28 mouse cellular contexts compared by ENCODE assay signal in genomic region chr2:121067116-121067515, GRCm38 (mm10). TPM values are rescaled to one million over a fixed set of nuclear protein-coding genes. Genes with fewer than 3 reads are reported as not detected.
DNase-seq lines count a peak whose midpoint lies in the region; ATAC-seq and TF ChIP-seq lines count a peak whose summit lies in the region.
"Had no signal": no experiment of that assay in that cellular context is flagged by ENCODE, and none has a peak within 500 bp of the region (broad histone marks: within the 10 kb centered on the region; RNA-seq: fewer than 3 reads in every experiment).

No protein-coding gene starts in this region.

- no peak for TF ChIP-seq CTCF in MEL (IDR thresholded peaks at IDR 0.05 in 2 of 3, conservative IDR thresholded peaks at IDR 0.05 in 1 of 3; ENCODE audit: control insufficient read depth in 1 of 3, insufficient read depth in 1 of 3, low read depth in 2 of 3, low read length in 3 of 3, poor library complexity in 1 of 3, severe bottlenecking in 1 of 3)
- TF ChIP-seq CTCF in thymus, adult 2 months (IDR thresholded peaks at IDR 0.05; ENCODE audit: borderline replicate concordance, control insufficient read depth, extremely low read depth, insufficient read depth, low read length, poor library complexity): no peak

- H3K27ac ChIP-seq in hindbrain, embryonic 11.5 days (ENCODE audit: low read depth, low read length): no peak overlapping the region
- no peak overlapping the region for H3K27ac ChIP-seq in hindbrain, embryonic 16.5 days (ENCODE audit: low read depth, low read length)
- no peak overlapping the region for H3K27ac ChIP-seq in MEL (ENCODE audit: control insufficient read depth, low read depth, low read length)
- no peak overlapping the region for H3K27ac ChIP-seq in thymus, adult 2 months (ENCODE audit: control insufficient read depth, insufficient read depth, low read length)
- H3K27ac ChIP-seq: embryonic facial prominence, embryonic 15.5 days; forebrain, embryonic 10.5 days; gastrocnemius, adult 2 months; heart, adult 2 months; heart, embryonic 15.5 days; hindbrain, embryonic 13.5 days; intestine, embryonic 15.5 days had no signal

- no peaks in the 10 kb centered on the region for H3K36me3 ChIP-seq in hindbrain, embryonic 11.5 days (ENCODE audit: control insufficient read depth, insufficient read depth, low read length)
- H3K36me3 ChIP-seq in hindbrain, embryonic 16.5 days (ENCODE audit: control insufficient read depth, insufficient read depth, low read length): no peaks in the 10 kb centered on the region
- no peaks in the 10 kb centered on the region for H3K36me3 ChIP-seq in MEL (ENCODE audit: control insufficient read depth in 1 of 2, insufficient read depth in 2 of 2, low read length in 2 of 2)
- no peaks in the 10 kb centered on the region for H3K36me3 ChIP-seq in thymus, adult 2 months (ENCODE audit: control insufficient read depth, insufficient read depth, low read length)
- H3K36me3 ChIP-seq: embryonic facial prominence, embryonic 15.5 days; forebrain, embryonic 10.5 days; heart, embryonic 15.5 days; hindbrain, embryonic 13.5 days; intestine, embryonic 15.5 days had no signal

- no peaks in the 10 kb centered on the region for H3K9me3 ChIP-seq in hindbrain, embryonic 11.5 days (ENCODE audit: control insufficient read depth, low read length)
- H3K9me3 ChIP-seq in hindbrain, embryonic 16.5 days (ENCODE audit: control insufficient read depth, low read length): no peaks in the 10 kb centered on the region
- H3K9me3 ChIP-seq in MEL (replicated peaks; ENCODE audit: insufficient read depth, low read length): no peaks in the 10 kb centered on the region
- H3K9me3 ChIP-seq: embryonic facial prominence, embryonic 15.5 days; forebrain, embryonic 10.5 days; heart, embryonic 15.5 days; hindbrain, embryonic 13.5 days; intestine, embryonic 15.5 days had no signal

- 63% methylated on average over 4 of the region's 4 CpGs for WGBS in hindbrain, embryonic 11.5 days
- WGBS in hindbrain, embryonic 16.5 days: 56% methylated on average over 4 of the region's 4 CpGs
- 39% methylated on average over 4 of the region's 4 CpGs for WGBS in thymus, adult 2 months

- no peak for TF ChIP-seq POLR2A in MEL (IDR thresholded peaks at IDR 0.05; ENCODE audit: control insufficient read depth in 1 of 2, insufficient read depth in 1 of 2, low read depth in 1 of 2, low read length in 2 of 2, poor library complexity in 1 of 2)
- no peak for TF ChIP-seq POLR2A in thymus, adult 2 months (IDR thresholded peaks at IDR 0.05; ENCODE audit: control insufficient read depth, extremely low read depth, insufficient read depth, low read length, poor library complexity)

- intact Hi-C loops in left cerebral cortex, postnatal 10 days (cut with DNase I): no loop called here

- no peaks in the 10 kb centered on the region for H3K79me2 ChIP-seq in MEL (ENCODE audit: control insufficient read depth, insufficient read depth, low read length, poor library complexity)

- no peak overlapping the region for H3K9ac ChIP-seq in hindbrain, embryonic 11.5 days (ENCODE audit: low read depth, low read length)
- H3K9ac ChIP-seq in hindbrain, embryonic 16.5 days (ENCODE audit: low read depth, low read length): no peak overlapping the region
- H3K9ac ChIP-seq in MEL (ENCODE audit: control insufficient read depth, low read depth, low read length, poor library complexity, severe bottlenecking): no peak overlapping the region
- H3K9ac ChIP-seq: embryonic facial prominence, embryonic 15.5 days; heart, embryonic 15.5 days; hindbrain, embryonic 13.5 days; intestine, embryonic 15.5 days had no signal

- no peak overlapping the region for H3K4me2 ChIP-seq in hindbrain, embryonic 11.5 days (replicated peaks; ENCODE audit: low read depth, low read length)
- H3K4me2 ChIP-seq in hindbrain, embryonic 16.5 days (ENCODE audit: low read length): no peak overlapping the region
- H3K4me2 ChIP-seq: embryonic facial prominence, embryonic 15.5 days; heart, embryonic 11.5 days; heart, embryonic 15.5 days; hindbrain, embryonic 13.5 days; intestine, embryonic 15.5 days had no signal

- TF ChIP-seq RAD21 in MEL (IDR thresholded peaks at IDR 0.05; ENCODE audit: low read depth, low read length): no peak

- H3K4me1 ChIP-seq in hindbrain, embryonic 11.5 days (replicated peaks; ENCODE audit: control insufficient read depth, insufficient read depth, low read length): no peaks in the 10 kb centered on the region
- no peaks in the 10 kb centered on the region for H3K4me1 ChIP-seq in hindbrain, embryonic 16.5 days (ENCODE audit: control insufficient read depth, insufficient read depth, low read depth, low read length)
- no peaks in the 10 kb centered on the region for H3K4me1 ChIP-seq in MEL (ENCODE audit: control insufficient read depth in 1 of 2, insufficient read depth in 2 of 2, low read length in 2 of 2)
- H3K4me1 ChIP-seq in thymus, adult 2 months (replicated peaks; ENCODE audit: control insufficient read depth, insufficient read depth, low read length): no peaks in the 10 kb centered on the region
- H3K4me1 ChIP-seq: embryonic facial prominence, embryonic 15.5 days; forebrain, embryonic 10.5 days; heart, embryonic 15.5 days; intestine, embryonic 15.5 days had no signal

- ATAC-seq in hindbrain, embryonic 11.5 days (ENCODE audit: low FRiP score): no peak
- ATAC-seq in hindbrain, embryonic 16.5 days: no peak
- ATAC-seq: activated CD4-positive, CD25-positive, alpha-beta regulatory T cell, adult 4 months; forebrain, embryonic 14.5 days; intestine, embryonic 15.5 days; Patski had no signal

- peak; percentile 7 for DNase-seq in hindbrain, embryonic 11.5 days (ENCODE audit: low spot score)
- DNase-seq in MEL (ENCODE audit: low read depth, low spot score): no peak
- DNase-seq in thymus, adult 2 months: peak; percentile 13
- DNase-seq in thymus, postnatal 25 days: peak; percentile 18
- DNase-seq in left cerebral cortex, postnatal 10 days (ENCODE audit: extremely low spot score in 1 of 2, low spot score in 2 of 2): no peak
- no peak for DNase-seq in cerebellum, adult 8-10 months
- DNase-seq: adrenal gland, postnatal 14 days; cerebellum, adult 18-20 months; cerebellum, postnatal 10 days; embryo, embryonic 11 days; gastrocnemius, adult 2 months; heart, adult 2 months; heart, postnatal 4 days had no signal

- TF ChIP-seq EP300 in MEL (IDR thresholded peaks at IDR 0.05; ENCODE audit: low read depth in 1 of 2, low read length in 2 of 2): no peak

- H3K4me3 ChIP-seq in hindbrain, embryonic 11.5 days (ENCODE audit: low read depth, low read length): no peak overlapping the region
- H3K4me3 ChIP-seq in hindbrain, embryonic 16.5 days (ENCODE audit: low read length): no peak overlapping the region
- H3K4me3 ChIP-seq in MEL (ENCODE audit: control insufficient read depth in 1 of 2, insufficient read depth in 1 of 2, low read depth in 2 of 2, low read length in 2 of 2): no peak overlapping the region
- no peak overlapping the region for H3K4me3 ChIP-seq in thymus, adult 2 months (ENCODE audit: control insufficient read depth, insufficient read depth, low read length)
- H3K4me3 ChIP-seq: embryonic facial prominence, embryonic 15.5 days; erythroblast, embryonic 14.5 days; forebrain, embryonic 10.5 days; gastrocnemius, adult 2 months; heart, adult 2 months; heart, embryonic 15.5 days; hindbrain, embryonic 13.5 days; intestine, embryonic 15.5 days had no signal

- H3K27me3 ChIP-seq in hindbrain, embryonic 11.5 days (ENCODE audit: control insufficient read depth, insufficient read depth, low read length): no peaks in the 10 kb centered on the region
- H3K27me3 ChIP-seq in hindbrain, embryonic 16.5 days (replicated peaks; ENCODE audit: control insufficient read depth, insufficient read depth, low read length): no peaks in the 10 kb centered on the region
- peaks cover 4 to 5% of the 10 kb centered on the region in 2 experiments for H3K27me3 ChIP-seq in MEL (ENCODE audit: control insufficient read depth in 1 of 2, insufficient read depth in 2 of 2, low read length in 2 of 2)
- H3K27me3 ChIP-seq in thymus, adult 2 months (ENCODE audit: control insufficient read depth, insufficient read depth, low read length): no peaks in the 10 kb centered on the region
- H3K27me3 ChIP-seq: embryonic facial prominence, embryonic 15.5 days; heart, embryonic 15.5 days; hindbrain, embryonic 13.5 days; intestine, embryonic 15.5 days had no signal

RNA-seq across cellular contexts. Expression of gene Tgm5, which starts 18.5 kb away (rescaled TPM):
- not detected in 2 replicates for polyA plus RNA-seq in hindbrain, embryonic 11.5 days (2014; fragmentation: Nextera tagmentation; extraction: Ambion mirVana)
- 0.16 and 0.35 TPM in 2 replicates for polyA plus RNA-seq in hindbrain, embryonic 16.5 days (2015; fragmentation: Nextera tagmentation; extraction: Ambion mirVana)
- not detected in 2 replicates for total RNA-seq in MEL (2012; rRNA removed)
- polyA plus RNA-seq in MEL (2012; ENCODE audit: insufficient read depth in 1 of 2, insufficient read length in 2 of 2, low read depth in 1 of 2, low replicate concordance in 2 of 2, missing spikeins in 1 of 2): not detected
- polyA plus RNA-seq in thymus, adult 2 months (2012; rRNA removed): 0.41 and 0.49 TPM in 2 replicates
- total RNA-seq in left cerebral cortex, postnatal 10 days (2021): not detected
- total RNA-seq: adrenal gland, adult 18-20 months; adrenal gland, postnatal 14 days; common myeloid progenitor, adult 5-6 weeks; heart, adult 2 months; heart, postnatal 4 days had no signal
- polyA plus RNA-seq: activated CD4-positive, CD25-positive, alpha-beta regulatory T cell, adult 4 months; embryonic facial prominence, embryonic 11.5 days; erythroblast, embryonic 14.5 days; forebrain, embryonic 10.5 days; forebrain, embryonic 14.5 days; heart, embryonic 11.5 days; heart, embryonic 15.5 days; hindbrain, embryonic 13.5 days; intestine, embryonic 15.5 days had no signal

RNA-seq across cellular contexts. Expression of gene Epb42, which starts 30.2 kb away (rescaled TPM):
- polyA plus RNA-seq in hindbrain, embryonic 11.5 days (2014; fragmentation: Nextera tagmentation; extraction: Ambion mirVana): 6.0 and 6.2 TPM in 2 replicates
- polyA plus RNA-seq in hindbrain, embryonic 16.5 days (2015; fragmentation: Nextera tagmentation; extraction: Ambion mirVana): 0.06 and 0.56 TPM in 2 replicates
- total RNA-seq in MEL (2012; rRNA removed): 0.69 and 2.9 TPM in 2 replicates
- 1 to 10 TPM in 1 of 2 experiments, not detected in 1; 2.3 TPM for polyA plus RNA-seq in MEL (2012; ENCODE audit: insufficient read depth in 1 of 2, insufficient read length in 2 of 2, low read depth in 1 of 2, low replicate concordance in 2 of 2, missing spikeins in 1 of 2)
- polyA plus RNA-seq in thymus, adult 2 months (2012; rRNA removed): 0.87 and 0.88 TPM in 2 replicates
- total RNA-seq in left cerebral cortex, postnatal 10 days (2021): not detected
- total RNA-seq: gastrocnemius, adult 2 months had no signal
- polyA plus RNA-seq: Patski had no signal

RNA-seq across cellular contexts. Expression of gene Tgm7, which starts 42.5 kb away (rescaled TPM):
- not detected in 2 replicates for polyA plus RNA-seq in hindbrain, embryonic 11.5 days (2014; fragmentation: Nextera tagmentation; extraction: Ambion mirVana)
- polyA plus RNA-seq in hindbrain, embryonic 16.5 days (2015; fragmentation: Nextera tagmentation; extraction: Ambion mirVana): not detected in 2 replicates
- total RNA-seq in MEL (2012; rRNA removed): not detected in 2 replicates
- not detected for polyA plus RNA-seq in MEL (2012; ENCODE audit: insufficient read depth in 1 of 2, insufficient read length in 2 of 2, low read depth in 1 of 2, low replicate concordance in 2 of 2, missing spikeins in 1 of 2)
- polyA plus RNA-seq in thymus, adult 2 months (2012; rRNA removed): 0.34 and 0.38 TPM in 2 replicates
- not detected for total RNA-seq in left cerebral cortex, postnatal 10 days (2021)
- total RNA-seq: adrenal gland, adult 18-20 months; adrenal gland, postnatal 14 days; common myeloid progenitor, adult 5-6 weeks; gastrocnemius, adult 2 months; gastrocnemius, postnatal 4 days; heart, adult 2 months; heart, postnatal 4 days had no signal
- polyA plus RNA-seq: embryonic facial prominence, embryonic 11.5 days; embryonic facial prominence, embryonic 15.5 days; erythroblast, embryonic 14.5 days; forebrain, embryonic 10.5 days; forebrain, embryonic 14.5 days; heart, embryonic 11.5 days; heart, embryonic 15.5 days; hindbrain, embryonic 13.5 days; Patski had no signal

RNA-seq across cellular contexts. Expression of gene Ccndbp1, which starts 58.9 kb away (rescaled TPM):
- 55.4 and 55.6 TPM in 2 replicates for polyA plus RNA-seq in hindbrain, embryonic 11.5 days (2014; fragmentation: Nextera tagmentation; extraction: Ambion mirVana)
- 78.2 and 80.5 TPM in 2 replicates for polyA plus RNA-seq in hindbrain, embryonic 16.5 days (2015; fragmentation: Nextera tagmentation; extraction: Ambion mirVana)
- total RNA-seq in MEL (2012; rRNA removed): 24.6 and 25.7 TPM in 2 replicates
- polyA plus RNA-seq in MEL (2012; ENCODE audit: insufficient read depth in 1 of 2, insufficient read length in 2 of 2, low read depth in 1 of 2, low replicate concordance in 2 of 2, missing spikeins in 1 of 2): 100 to 1,000 TPM in 1 of 2 experiments, 10 to 100 TPM in 1; 26.1 to 250 TPM
- polyA plus RNA-seq in thymus, adult 2 months (2012; rRNA removed): 51.0 and 54.0 TPM in 2 replicates
- 10 to 100 TPM; 57.1 to 59.1 TPM for total RNA-seq in left cerebral cortex, postnatal 10 days (2021)

Comparison
In these comparisons a context has a peak if more than half of its experiments do, and no peak if none do; other contexts are left out.
1. DNase-seq: peak in hindbrain, embryonic 11.5 days (single experiment), thymus, adult 2 months (single experiment) and thymus, postnatal 25 days (single experiment); none in MEL (single experiment), left cerebral cortex, postnatal 10 days (0 of 2) and cerebellum, adult 8-10 months (single experiment).